Mouse (Mus musculus) frontal cortex, postnatal 14 days (tissue): ENCODE results near the gene Stk10.
"Not testable (repeated sequence)": the region's sequence is repeated elsewhere in the genome, so short reads cannot be mapped to it uniquely, and the experiment has no call there.

ENCODE experiments used
- DNase-seq, 2 experiments: peaks; one replicate each; pipeline ENCODE4 v3.0.0; 2022; ENCODE audit warnings: low spot score in 2 of 2

Gene Stk10

GRCm38 (mm10) chr11:32600371-32600770 lies 67.3 kb downstream of the Stk10 start:
- DNase-seq = no peak

GRCm38 (mm10) chr11:32601528-32602323 lies 68.6 kb downstream of the Stk10 start:
- no peak for DNase-seq

- DNase-seq = no peak
These were observed 71.6 kb downstream of the Stk10 start for GRCm38 (mm10) chr11:32604663-32605062.

- DNase-seq = no peak
These were observed 72.2 kb downstream of the Stk10 start for GRCm38 (mm10) chr11:32605131-32605860.

GRCm38 (mm10) chr11:32605907-32606306 lies 72.8 kb downstream of the Stk10 start:
- DNase-seq = no peak

GRCm38 (mm10) chr11:32607319-32607718 lies 74.2 kb downstream of the Stk10 start:
- no peak for DNase-seq

GRCm38 (mm10) chr11:32610616-32611015 lies 77.5 kb downstream of the Stk10 start:
- no peak for DNase-seq

- DNase-seq = no peak
These were observed 79.2 kb downstream of the Stk10 start for GRCm38 (mm10) chr11:32612304-32612703.

GRCm38 (mm10) chr11:32614463-32614862 lies 81.4 kb downstream of the Stk10 start:
- no peak for DNase-seq

- DNase-seq = no peak
These were observed 82.5 kb downstream of the Stk10 start for GRCm38 (mm10) chr11:32615561-32615960.

GRCm38 (mm10) chr11:32616091-32616490 lies 83.0 kb downstream of the Stk10 start:
- no peak for DNase-seq

- DNase-seq = no peak
These were observed 84.9 kb downstream of the Stk10 start for GRCm38 (mm10) chr11:32618036-32618435.

GRCm38 (mm10) chr11:32618641-32619040 lies 85.5 kb downstream of the Stk10 start:
- DNase-seq = not testable (repeated sequence)

- peak in 1 of 2 experiments; percentile 55 for DNase-seq
These were observed 86.2 kb downstream of the Stk10 start for GRCm38 (mm10) chr11:32619257-32619816.

- no peak for DNase-seq
These were observed 86.9 kb downstream of the Stk10 start for GRCm38 (mm10) chr11:32619866-32620456.

- no peak for DNase-seq
These were observed 88.8 kb downstream of the Stk10 start for GRCm38 (mm10) chr11:32621831-32622478.

GRCm38 (mm10) chr11:32622479-32623190 lies 89.5 kb downstream of the Stk10 start:
- DNase-seq = no peak

GRCm38 (mm10) chr11:32623236-32623635 lies 90.1 kb downstream of the Stk10 start:
- no peak for DNase-seq

- no peak for DNase-seq
These were observed 90.8 kb downstream of the Stk10 start for GRCm38 (mm10) chr11:32623912-32624311.

GRCm38 (mm10) chr11:32625677-32626076 lies 92.6 kb downstream of the Stk10 start:
- DNase-seq = peak in 1 of 2 experiments; percentile 41

- no peak for DNase-seq
These were observed 93.0 kb downstream of the Stk10 start for GRCm38 (mm10) chr11:32626079-32626478.
